Mouse (Mus musculus) cerebellum, adult 2 months (tissue): ENCODE measurements around the gene Spindoc.

Experiments
- CTCF ChIP-seq: fragments of 200-500 bp; IDR thresholded peaks from 2 replicates; pipeline ENCODE4 v1.5.1; 2011; ENCODE audit warnings: low read depth, mild to moderate bottlenecking, control low read depth, low read length, moderate library complexity, borderline replicate concordance; ENCODE audit not compliant: insufficient read depth
- POLR2A ChIP-seq: fragments of 200-500 bp; IDR thresholded peaks from 2 replicates; pipeline ENCODE4 v1.6.1; 2011; ENCODE audit warnings: low read length, control low read depth, borderline replicate concordance; ENCODE audit not compliant: insufficient read depth

GRCm38 (mm10) chr19:7345235-7345755 lies 37.5 kb downstream of the Spindoc start:
- no peak for TF ChIP-seq POLR2A
- peak; percentile 70 for TF ChIP-seq CTCF
